In the genomic region with DNA sequence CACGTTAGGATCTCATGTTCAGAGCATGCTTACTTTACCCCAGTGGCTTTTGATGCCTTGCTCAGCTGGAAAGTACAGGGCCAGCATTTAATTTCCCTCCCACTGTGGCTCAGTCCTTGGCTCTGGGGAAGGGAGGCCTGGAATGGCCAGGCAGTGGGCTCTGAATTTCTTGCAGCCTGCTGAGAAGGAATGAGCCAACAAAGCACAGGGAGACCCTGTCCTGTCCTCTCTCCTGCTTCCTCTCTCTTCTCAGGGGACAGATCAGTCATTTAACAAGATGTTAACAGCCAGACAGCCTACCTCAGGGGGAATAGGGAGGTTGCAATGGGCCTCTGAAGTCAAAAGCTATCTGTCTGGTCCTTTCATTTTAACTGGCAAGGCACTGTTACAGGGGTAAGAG, we compare ENCODE assay signal across 21 mouse cellular contexts. TPM values are rescaled to one million over a fixed set of nuclear protein-coding genes. Genes with fewer than 3 reads are reported as not detected.
A peak's percentile ranks its signal among the peaks of the same experiment; 100 is the strongest.
DNase-seq lines count a peak whose midpoint lies in the region; ATAC-seq and TF ChIP-seq lines count a peak whose summit lies in the region.
"Had no signal": no experiment of that assay in that cellular context is flagged by ENCODE, and none has a peak within 500 bp of the region (broad histone marks: within the 10 kb centered on the region; RNA-seq: fewer than 3 reads in every experiment).

No protein-coding gene starts in this region.

- no peak for TF ChIP-seq POLR2A in heart, adult 2 months (IDR thresholded peaks at IDR 0.05; ENCODE audit: insufficient read depth, low read depth, low read length)
- no peak for TF ChIP-seq POLR2A in brain, embryonic 14.5 days (IDR thresholded peaks at IDR 0.05; ENCODE audit: borderline replicate concordance, extremely low read depth, insufficient read depth, insufficient read length, poor library complexity, severe bottlenecking)

- H3K4me3 ChIP-seq in heart, adult 2 months = no peak overlapping the region
- no peak overlapping the region for H3K4me3 ChIP-seq in lung, embryonic 14.5 days (ENCODE audit: low read depth, low read length)
- no peak overlapping the region for H3K4me3 ChIP-seq in embryonic facial prominence, embryonic 10.5 days
- H3K4me3 ChIP-seq: embryonic facial prominence, embryonic 13.5 days; heart, embryonic 12.5 days; kidney, embryonic 15.5 days; limb, embryonic 15.5 days; midbrain, embryonic 13.5 days; myocyte had no signal

- no peaks in the 10 kb centered on the region for H3K9me3 ChIP-seq in lung, embryonic 14.5 days (ENCODE audit: low read depth, low read length)
- no peaks in the 10 kb centered on the region for H3K9me3 ChIP-seq in embryonic facial prominence, embryonic 10.5 days
- H3K9me3 ChIP-seq: embryonic facial prominence, embryonic 13.5 days; heart, embryonic 12.5 days; kidney, embryonic 15.5 days; limb, embryonic 15.5 days; midbrain, embryonic 13.5 days had no signal

- H3K27me3 ChIP-seq in heart, adult 2 months (ENCODE audit: control insufficient read depth, insufficient read depth, low read length) = no peaks in the 10 kb centered on the region
- no peaks in the 10 kb centered on the region for H3K27me3 ChIP-seq in lung, embryonic 14.5 days (ENCODE audit: insufficient read depth, low read length)
- peaks cover 25% of the 10 kb centered on the region for H3K27me3 ChIP-seq in embryonic facial prominence, embryonic 10.5 days (replicated peaks; ENCODE audit: low read depth, poor library complexity, severe bottlenecking)
- H3K27me3 ChIP-seq: embryonic facial prominence, embryonic 13.5 days; limb, embryonic 15.5 days had no signal

- DNase-seq in heart, adult 11 months = peak; percentile 93
- DNase-seq in heart, adult 2 months = no peak
- no peak for DNase-seq in lung, embryonic 14.5 days
- no peak for DNase-seq in lung, postnatal 4 days
- peak; percentile 42 for DNase-seq in brain, embryonic 14.5 days (ENCODE audit: low read depth)
- DNase-seq in embryonic facial prominence, embryonic 10.5 days (ENCODE audit: low spot score) = no peak
- no peak for DNase-seq in cerebellum, adult 11-12 months
- DNase-seq: cerebellum, adult 9-11 months; gastrocnemius, postnatal 25 days; heart, postnatal 36 days; liver, postnatal 0 days; thymus, postnatal 36 days had no signal

- H3K36me3 ChIP-seq in heart, adult 2 months (ENCODE audit: control insufficient read depth, insufficient read depth, low read length) = no peaks in the 10 kb centered on the region
- H3K36me3 ChIP-seq in lung, embryonic 14.5 days (ENCODE audit: insufficient read depth) = 0 out of 2 replicates have a peak, but pooled peaks cover 7% of the 10 kb centered on the region
- H3K36me3 ChIP-seq in embryonic facial prominence, embryonic 10.5 days (replicated peaks) = no peaks in the 10 kb centered on the region
- H3K36me3 ChIP-seq: embryonic facial prominence, embryonic 13.5 days; heart, embryonic 12.5 days; kidney, embryonic 15.5 days; limb, embryonic 15.5 days; midbrain, embryonic 13.5 days had no signal

- no peak for TF ChIP-seq EP300 in heart, adult 2 months (IDR thresholded peaks at IDR 0.05; ENCODE audit: insufficient read depth, low read depth, low read length)

- no peak for TF ChIP-seq CTCF in heart, adult 2 months (IDR thresholded peaks at IDR 0.05)
- TF ChIP-seq CTCF in lung, embryonic 14.5 days (IDR thresholded peaks at IDR 0.05; ENCODE audit: low read depth) = no peak
- no peak for TF ChIP-seq CTCF in brain, embryonic 14.5 days (IDR thresholded peaks at IDR 0.05; ENCODE audit: borderline replicate concordance, extremely low read depth, insufficient read depth, insufficient read length)

- H3K9ac ChIP-seq in heart, adult 2 months (ENCODE audit: low read depth, low read length) = no peak overlapping the region
- H3K9ac ChIP-seq in lung, embryonic 14.5 days = peak overlapping the region; percentile 9; the same call in 1 of the 2 replicates
- H3K9ac ChIP-seq: embryonic facial prominence, embryonic 13.5 days; heart, embryonic 12.5 days; kidney, embryonic 15.5 days; limb, embryonic 15.5 days; liver, postnatal 0 days; midbrain, embryonic 13.5 days had no signal

- peak overlapping the region; percentile 36 for H3K4me2 ChIP-seq in lung, embryonic 14.5 days
- H3K4me2 ChIP-seq: embryonic facial prominence, embryonic 13.5 days; heart, embryonic 12.5 days; kidney, embryonic 15.5 days; limb, embryonic 15.5 days; midbrain, embryonic 13.5 days had no signal

- H3K27ac ChIP-seq in heart, adult 2 months = no peak overlapping the region
- peak overlapping the region; percentile 16; the same call in 1 of the 2 replicates for H3K27ac ChIP-seq in lung, embryonic 14.5 days (ENCODE audit: low read depth)
- 0 out of 2 replicates have a peak overlapping the region, but pooled peaks have one; percentile 12 for H3K27ac ChIP-seq in embryonic facial prominence, embryonic 10.5 days (replicated peaks)
- H3K27ac ChIP-seq: embryonic facial prominence, embryonic 13.5 days; kidney, embryonic 15.5 days; limb, embryonic 15.5 days; midbrain, embryonic 13.5 days had no signal

- H3K79me2 ChIP-seq in heart, adult 2 months (replicated peaks; ENCODE audit: control insufficient read depth, insufficient read depth, low read length) = no peaks in the 10 kb centered on the region

- no peaks in the 10 kb centered on the region; the same call in 1 of the 2 replicates for H3K4me1 ChIP-seq in heart, adult 2 months (ENCODE audit: control insufficient read depth, insufficient read depth, low read length)
- H3K4me1 ChIP-seq in lung, embryonic 14.5 days (ENCODE audit: insufficient read depth) = peaks cover 10% of the 10 kb centered on the region; the same call in 1 of the 2 replicates
- H3K4me1 ChIP-seq in embryonic facial prominence, embryonic 10.5 days = peaks cover 30% of the 10 kb centered on the region

- 62% methylated on average over 1 of the region's 1 CpGs for WGBS in heart, adult 2 months
- WGBS in lung, embryonic 14.5 days = 37% methylated on average over 1 of the region's 1 CpGs
- WGBS in embryonic facial prominence, embryonic 10.5 days = 12% methylated on average over 1 of the region's 1 CpGs

- intact Hi-C loops in heart, adult 2 months (cut with DNase I) = no loop called here

- no peak for ATAC-seq in lung, embryonic 14.5 days (ENCODE audit: insufficient read depth)
- ATAC-seq: hindbrain, embryonic 16.5 days; intestine, embryonic 16.5 days; liver, postnatal 0 days; midbrain, embryonic 13.5 days had no signal

RNA-seq across cellular contexts. Expression of gene Fmod, which starts 5.3 kb away (rescaled TPM):
- 1 to 10 TPM; 9.3 to 9.4 TPM for total RNA-seq in heart, adult 2 months (2021)
- 14.5 and 17.0 TPM in 2 replicates for polyA plus RNA-seq in heart, adult 2 months (2012; rRNA removed)
- 173 and 174 TPM in 2 replicates for polyA plus RNA-seq in lung, embryonic 14.5 days (2014; fragmentation: Nextera tagmentation; extraction: Ambion mirVana)
- 2.8 and 7.4 TPM in 2 replicates for polyA plus RNA-seq in brain, embryonic 14.5 days (2012; rRNA removed)
- 2.0 and 2.2 TPM in 2 replicates for polyA plus RNA-seq in embryonic facial prominence, embryonic 10.5 days (2016; fragmentation: Nextera tagmentation; extraction: Ambion mirVana)
- total RNA-seq: neutrophil, adult 5-6 weeks had no signal

RNA-seq across cellular contexts. Expression of gene Btg2, which starts 36.6 kb away (rescaled TPM):
- 10 to 100 TPM; 29.9 to 31.0 TPM for total RNA-seq in heart, adult 2 months (2021)
- polyA plus RNA-seq in heart, adult 2 months (2012; rRNA removed) = 33.5 and 35.9 TPM in 2 replicates
- 77.2 and 81.0 TPM in 2 replicates for polyA plus RNA-seq in lung, embryonic 14.5 days (2014; fragmentation: Nextera tagmentation; extraction: Ambion mirVana)
- 31.8 and 58.3 TPM in 2 replicates for polyA plus RNA-seq in brain, embryonic 14.5 days (2012; rRNA removed)
- 32.5 and 40.4 TPM in 2 replicates for polyA plus RNA-seq in embryonic facial prominence, embryonic 10.5 days (2016; fragmentation: Nextera tagmentation; extraction: Ambion mirVana)

Comparison
In these comparisons a context has a peak if more than half of its experiments do, and no peak if none do; other contexts are left out.
1. DNase-seq: peak in heart, adult 11 months (single experiment) and brain, embryonic 14.5 days (single experiment); none in heart, adult 2 months (0 of 2), lung, embryonic 14.5 days (single experiment), lung, postnatal 4 days (0 of 2), embryonic facial prominence, embryonic 10.5 days (single experiment) and cerebellum, adult 11-12 months (single experiment).